9 mouse cellular contexts compared by ENCODE assay signal in the genomic region with DNA sequence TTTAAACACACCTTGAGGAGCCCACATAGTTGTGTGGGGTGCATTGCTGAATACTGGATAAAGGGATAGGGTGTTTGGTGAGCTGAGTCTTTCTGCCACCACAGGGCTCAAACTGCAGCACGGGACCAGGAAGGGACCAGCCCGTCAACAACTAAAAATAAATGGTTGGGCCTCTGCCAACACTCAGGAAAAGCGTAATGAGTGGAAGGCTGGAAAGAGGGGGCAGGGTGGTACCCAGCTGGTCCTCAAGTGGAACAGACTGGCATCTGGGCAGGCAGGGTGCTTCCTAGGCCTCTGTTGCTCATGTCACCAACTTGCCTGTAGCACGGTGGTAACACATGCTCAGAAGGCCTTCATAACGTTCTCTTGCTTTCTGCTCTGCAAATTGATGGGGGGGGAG. TPM values are rescaled to one million over a fixed set of nuclear protein-coding genes. Genes with fewer than 3 reads are reported as not detected.
A peak's percentile ranks its signal among the peaks of the same experiment; 100 is the strongest.
DNase-seq lines count a peak whose midpoint lies in the region; ATAC-seq and TF ChIP-seq lines count a peak whose summit lies in the region.
"Had no signal": no experiment of that assay in that cellular context is flagged by ENCODE, and none has a peak within 500 bp of the region (broad histone marks: within the 10 kb centered on the region; RNA-seq: fewer than 3 reads in every experiment).

No protein-coding gene starts in this region.

- H3K4me2 ChIP-seq in hindbrain, embryonic 16.5 days (ENCODE audit: low read length): no peak overlapping the region
- H3K4me2 ChIP-seq in heart, postnatal 0 days (ENCODE audit: low read depth, low read length): no peak overlapping the region

- peaks cover 68% of the 10 kb centered on the region for H3K4me1 ChIP-seq in hindbrain, embryonic 10.5 days (replicated peaks)
- peaks cover 21% of the 10 kb centered on the region for H3K4me1 ChIP-seq in hindbrain, embryonic 16.5 days (ENCODE audit: control insufficient read depth, insufficient read depth, low read depth, low read length)
- H3K4me1 ChIP-seq in embryonic facial prominence, embryonic 10.5 days: peaks cover 60% of the 10 kb centered on the region
- H3K4me1 ChIP-seq in heart, postnatal 0 days (ENCODE audit: control insufficient read depth, insufficient read depth): peaks cover 54% of the 10 kb centered on the region

- no peak; the same call in 1 of the 2 replicates for TF ChIP-seq CTCF in heart, postnatal 0 days (IDR thresholded peaks at IDR 0.05; ENCODE audit: low read depth)

- ATAC-seq in hindbrain, embryonic 16.5 days: no peak
- peak; percentile 57 for ATAC-seq in heart, postnatal 0 days (ENCODE audit: insufficient read depth, low read depth)
- no peak for ATAC-seq in cerebellum, adult (ENCODE audit: insufficient number of reproducible peaks, low FRiP score, low TSS enrichment)

- peak overlapping the region; percentile 50; the same call in 1 of the 2 replicates for H3K27ac ChIP-seq in hindbrain, embryonic 10.5 days
- H3K27ac ChIP-seq in hindbrain, embryonic 16.5 days (ENCODE audit: low read depth, low read length): no peak overlapping the region
- H3K27ac ChIP-seq in embryonic facial prominence, embryonic 10.5 days (replicated peaks): peak overlapping the region; percentile 54
- peak overlapping the region; percentile 93 for H3K27ac ChIP-seq in heart, postnatal 0 days (ENCODE audit: low read depth)
- H3K27ac ChIP-seq: liver, embryonic 14.5 days had no signal

- H3K27me3 ChIP-seq in hindbrain, embryonic 10.5 days (ENCODE audit: insufficient read depth, poor library complexity, severe bottlenecking): peaks cover 16% of the 10 kb centered on the region
- no peaks in the 10 kb centered on the region for H3K27me3 ChIP-seq in hindbrain, embryonic 16.5 days (replicated peaks; ENCODE audit: control insufficient read depth, insufficient read depth, low read length)
- H3K27me3 ChIP-seq in embryonic facial prominence, embryonic 10.5 days (replicated peaks; ENCODE audit: low read depth, poor library complexity, severe bottlenecking): no peaks in the 10 kb centered on the region; the same call in none of the 2 replicates
- H3K27me3 ChIP-seq in heart, postnatal 0 days (ENCODE audit: control insufficient read depth, insufficient read depth, low read length): no peaks in the 10 kb centered on the region

- no peak overlapping the region for H3K4me3 ChIP-seq in hindbrain, embryonic 10.5 days
- no peak overlapping the region for H3K4me3 ChIP-seq in hindbrain, embryonic 16.5 days (ENCODE audit: low read length)
- H3K4me3 ChIP-seq in embryonic facial prominence, embryonic 10.5 days: no peak overlapping the region
- H3K4me3 ChIP-seq in heart, postnatal 0 days (ENCODE audit: low read depth, low read length): no peak overlapping the region

- no peak for DNase-seq in hindbrain, embryonic 10.5 days (ENCODE audit: low spot score)
- no peak for DNase-seq in embryonic facial prominence, embryonic 10.5 days (ENCODE audit: low spot score)
- DNase-seq in heart, postnatal 0 days (ENCODE audit: low spot score): peak; percentile 84
- peak; percentile 70 for DNase-seq in lung, postnatal 10 days
- DNase-seq in thymus, postnatal 4 days: no peak
- no peak for DNase-seq in urinary bladder, postnatal 25 days (ENCODE audit: low spot score)

- no peak for TF ChIP-seq EP300 in heart, postnatal 0 days (IDR thresholded peaks at IDR 0.05; ENCODE audit: low read depth)

- H3K9me3 ChIP-seq in hindbrain, embryonic 10.5 days: no peaks in the 10 kb centered on the region
- no peaks in the 10 kb centered on the region for H3K9me3 ChIP-seq in hindbrain, embryonic 16.5 days (ENCODE audit: control insufficient read depth, low read length)
- H3K9me3 ChIP-seq in embryonic facial prominence, embryonic 10.5 days: no peaks in the 10 kb centered on the region
- H3K9me3 ChIP-seq in heart, postnatal 0 days (replicated peaks; ENCODE audit: control insufficient read depth, low read length): no peaks in the 10 kb centered on the region

- H3K36me3 ChIP-seq in hindbrain, embryonic 10.5 days: no peaks in the 10 kb centered on the region
- no peaks in the 10 kb centered on the region for H3K36me3 ChIP-seq in hindbrain, embryonic 16.5 days (ENCODE audit: control insufficient read depth, insufficient read depth, low read length)
- no peaks in the 10 kb centered on the region for H3K36me3 ChIP-seq in embryonic facial prominence, embryonic 10.5 days (replicated peaks)
- H3K36me3 ChIP-seq in heart, postnatal 0 days (replicated peaks; ENCODE audit: control insufficient read depth, insufficient read depth, low read length): no peaks in the 10 kb centered on the region

- WGBS in hindbrain, embryonic 10.5 days: 79% methylated on average over 5 of the region's 5 CpGs
- 44% methylated on average over 5 of the region's 5 CpGs for WGBS in hindbrain, embryonic 16.5 days
- WGBS in embryonic facial prominence, embryonic 10.5 days: 79% methylated on average over 5 of the region's 5 CpGs
- WGBS in heart, postnatal 0 days: 16% methylated on average over 5 of the region's 5 CpGs

- no peak overlapping the region for H3K9ac ChIP-seq in hindbrain, embryonic 16.5 days (ENCODE audit: low read depth, low read length)
- 0 out of 2 replicates have a peak overlapping the region, but pooled peaks have one; percentile 33 for H3K9ac ChIP-seq in heart, postnatal 0 days (replicated peaks; ENCODE audit: low read depth, low read length)
- H3K9ac ChIP-seq: liver, embryonic 14.5 days had no signal

RNA-seq across cellular contexts. Expression of a gene that starts 56.5 kb away (rescaled TPM):
- polyA plus RNA-seq in hindbrain, embryonic 10.5 days (2016; fragmentation: Nextera tagmentation; extraction: Ambion mirVana): 27.2 and 27.5 TPM in 2 replicates
- 37.7 and 39.4 TPM in 2 replicates for polyA plus RNA-seq in hindbrain, embryonic 16.5 days (2015; fragmentation: Nextera tagmentation; extraction: Ambion mirVana)
- 25.2 and 26.4 TPM in 2 replicates for polyA plus RNA-seq in embryonic facial prominence, embryonic 10.5 days (2016; fragmentation: Nextera tagmentation; extraction: Ambion mirVana)
- 63.9 and 88.0 TPM in 2 replicates for total RNA-seq in heart, postnatal 0 days (2014; rRNA removed; ENCODE audit: low replicate concordance)
- 29.1 and 36.6 TPM in 2 replicates for polyA plus RNA-seq in heart, postnatal 0 days (2015; fragmentation: Nextera tagmentation; extraction: Ambion mirVana)

Comparison
In these comparisons a context has a peak if more than half of its experiments do, and no peak if none do; other contexts are left out.
1. DNase-seq: peak in heart, postnatal 0 days (single experiment) and lung, postnatal 10 days (single experiment); none in hindbrain, embryonic 10.5 days (single experiment), embryonic facial prominence, embryonic 10.5 days (single experiment), thymus, postnatal 4 days (single experiment) and urinary bladder, postnatal 25 days (single experiment).